Mouse (Mus musculus): Measurements from ENCODE around the gene Ankrd11. TPM values are rescaled to one million over a fixed set of nuclear protein-coding genes. Genes with fewer than 3 reads are reported as not detected.
A peak's percentile ranks its signal among the peaks of the same experiment; 100 is the strongest.

Ankrd11 gene
- polyA plus RNA-seq, 1 experiment: 67.5 TPM

DNA sequence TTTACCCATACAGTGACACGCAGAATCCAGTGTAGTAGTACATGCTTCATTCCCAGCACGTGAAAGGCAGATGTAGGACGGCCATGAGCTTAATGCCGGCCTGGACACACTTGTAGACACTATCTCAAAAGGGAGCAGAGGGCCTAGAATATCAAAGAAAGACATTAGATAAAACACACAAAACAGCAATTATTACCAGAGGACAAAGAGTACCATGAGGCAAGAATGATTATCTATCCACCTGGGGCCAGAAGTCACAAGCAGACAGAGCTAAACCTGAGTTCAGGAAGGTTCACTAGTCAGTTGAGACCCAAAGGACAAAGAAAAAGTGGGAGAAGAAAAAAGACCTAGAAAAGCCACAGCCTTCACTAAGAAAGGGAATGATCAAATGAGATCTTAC is 24.9 kb downstream of the Ankrd11 start:
- 88% methylated on average over 4 of the region's 4 CpGs for WGBS
- H3K4me3 ChIP-seq (replicated peaks; ENCODE audit: extremely low read depth, low read depth, low read length): no peak overlapping the region
- peaks cover 37% of the 10 kb centered on the region for H3K4me1 ChIP-seq (ENCODE audit: control insufficient read depth, insufficient read depth, low read length)
- TF ChIP-seq POLR2A (IDR thresholded peaks at IDR 0.05; ENCODE audit: borderline replicate concordance, extremely low read depth, low read depth, low read length) (no peak), CTCF (IDR thresholded peaks at IDR 0.05; ENCODE audit: insufficient read depth, low read length) (no peak)
- no peak for DNase-seq

DNA sequence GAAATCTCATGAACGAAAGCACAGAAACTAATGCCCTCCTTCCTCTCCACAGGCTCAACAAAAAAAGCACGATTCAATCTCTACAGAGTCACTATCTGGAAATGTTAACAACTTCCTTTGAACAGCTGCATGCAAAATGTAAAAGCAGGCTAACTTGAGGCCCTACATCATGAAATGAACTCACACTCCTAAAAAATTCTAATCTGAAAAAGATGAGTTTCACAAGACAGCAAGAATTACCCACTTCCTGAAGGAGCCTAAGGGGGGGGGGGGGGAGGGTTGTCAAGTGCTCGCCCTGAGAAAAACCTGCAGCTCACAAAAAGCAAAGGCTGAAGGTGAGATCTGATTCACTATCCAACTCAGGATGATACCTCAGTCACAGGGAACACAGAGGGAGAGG is 27.0 kb downstream of the Ankrd11 start:
- Histone ChIP-seq H3K4me3 (replicated peaks; ENCODE audit: extremely low read depth, low read depth, low read length) (no peak overlapping the region), H3K4me1 (ENCODE audit: control insufficient read depth, insufficient read depth, low read length) (peaks cover 33% of the 10 kb centered on the region)
- WGBS: 18% methylated on average over 3 of the region's 3 CpGs
- no peak for DNase-seq
- no peak for TF ChIP-seq POLR2A (IDR thresholded peaks at IDR 0.05; ENCODE audit: borderline replicate concordance, extremely low read depth, low read depth, low read length)
- no peak for TF ChIP-seq CTCF (IDR thresholded peaks at IDR 0.05; ENCODE audit: insufficient read depth, low read length)

DNA sequence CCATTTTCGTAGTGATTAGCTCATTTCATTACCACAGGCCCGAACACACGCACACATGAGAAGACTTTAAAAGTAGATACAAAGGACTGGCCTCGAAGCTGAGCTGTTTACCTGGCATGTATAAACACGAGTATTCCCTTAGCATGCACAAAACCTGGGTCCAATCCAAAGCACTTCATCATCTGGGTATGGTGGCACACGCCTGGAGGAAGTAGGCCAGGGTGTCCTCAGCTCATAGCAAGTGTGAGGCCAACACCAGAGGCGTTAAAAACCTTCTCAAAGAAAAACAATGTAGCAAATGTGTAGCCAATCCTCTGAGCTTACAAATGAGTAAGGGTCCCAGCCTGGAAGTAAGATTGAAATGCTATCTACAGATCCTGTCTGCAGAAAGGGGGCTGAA is 27.6 kb downstream of the Ankrd11 start:
- TF ChIP-seq POLR2A (IDR thresholded peaks at IDR 0.05; ENCODE audit: borderline replicate concordance, extremely low read depth, low read depth, low read length) (no peak), CTCF (IDR thresholded peaks at IDR 0.05; ENCODE audit: insufficient read depth, low read length) (no peak)
- 30% methylated on average over 7 of the region's 7 CpGs for WGBS
- Histone ChIP-seq H3K4me1 (ENCODE audit: control insufficient read depth, insufficient read depth, low read length) (peaks cover 36% of the 10 kb centered on the region), H3K4me3 (replicated peaks; ENCODE audit: extremely low read depth, low read depth, low read length) (no peak overlapping the region)
- no peak for DNase-seq

DNA sequence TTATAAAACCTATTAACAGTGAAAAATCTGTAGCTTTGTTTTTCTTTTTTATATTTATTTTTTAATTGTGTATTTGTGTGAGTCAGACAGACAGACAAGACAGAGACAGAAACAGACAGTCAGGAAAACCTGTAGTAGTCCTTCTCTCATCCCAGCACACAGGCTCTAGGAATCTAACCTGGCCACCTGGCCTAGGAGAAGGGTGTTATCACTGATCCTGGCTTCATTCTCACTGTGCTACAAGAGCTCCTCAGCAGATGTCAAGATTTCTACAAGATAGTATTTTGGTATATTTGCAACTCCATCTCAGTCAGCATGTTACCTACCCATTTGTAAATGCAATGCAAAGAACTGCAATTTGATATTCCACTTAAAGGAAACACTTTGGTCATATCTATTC is 30.8 kb downstream of the Ankrd11 start:
- TF ChIP-seq POLR2A (IDR thresholded peaks at IDR 0.05; ENCODE audit: borderline replicate concordance, extremely low read depth, low read depth, low read length): no peak
- TF ChIP-seq CTCF (IDR thresholded peaks at IDR 0.05; ENCODE audit: insufficient read depth, low read length): no peak
- H3K4me1 ChIP-seq (ENCODE audit: control insufficient read depth, insufficient read depth, low read length): peaks cover 38% of the 10 kb centered on the region
- DNase-seq: no peak
- no peak overlapping the region for H3K4me3 ChIP-seq (replicated peaks; ENCODE audit: extremely low read depth, low read depth, low read length)

- 58% methylated on average over 5 of the region's 5 CpGs for WGBS
- H3K4me1 ChIP-seq (ENCODE audit: control insufficient read depth, insufficient read depth, low read length): peaks cover 51% of the 10 kb centered on the region
- no peak overlapping the region for H3K4me3 ChIP-seq (replicated peaks; ENCODE audit: extremely low read depth, low read depth, low read length)
- TF ChIP-seq POLR2A (IDR thresholded peaks at IDR 0.05; ENCODE audit: borderline replicate concordance, extremely low read depth, low read depth, low read length) (no peak), CTCF (IDR thresholded peaks at IDR 0.05; ENCODE audit: insufficient read depth, low read length) (no peak)
- DNase-seq: no peak
Measured at GRCm38 (mm10) chr8:123005805-123006204, 36.3 kb downstream of the Ankrd11 start.

- H3K4me1 ChIP-seq (ENCODE audit: control insufficient read depth, insufficient read depth, low read length): peaks cover 51% of the 10 kb centered on the region
- H3K4me3 ChIP-seq (replicated peaks; ENCODE audit: extremely low read depth, low read depth, low read length): no peak overlapping the region
- no peak for TF ChIP-seq POLR2A (IDR thresholded peaks at IDR 0.05; ENCODE audit: borderline replicate concordance, extremely low read depth, low read depth, low read length)
- no peak for TF ChIP-seq CTCF (IDR thresholded peaks at IDR 0.05; ENCODE audit: insufficient read depth, low read length)
- no peak for DNase-seq
- WGBS: 43% methylated on average over 3 of the region's 3 CpGs
Measured at GRCm38 (mm10) chr8:123005328-123005727, 36.7 kb downstream of the Ankrd11 start.

GRCm38 (mm10) chr8:123004033-123004922 is 37.8 kb downstream of the Ankrd11 start:
- 37% methylated on average over 14 of the region's 14 CpGs for WGBS
- Histone ChIP-seq H3K4me1 (ENCODE audit: control insufficient read depth, insufficient read depth, low read length) (peaks cover 50% of the 10 kb centered on the region), H3K4me3 (replicated peaks; ENCODE audit: extremely low read depth, low read depth, low read length) (no peak overlapping the region)
- TF ChIP-seq CTCF (IDR thresholded peaks at IDR 0.05; ENCODE audit: insufficient read depth, low read length): peak; percentile 42; the same call in 1 of the 2 replicates
- TF ChIP-seq POLR2A (IDR thresholded peaks at IDR 0.05; ENCODE audit: borderline replicate concordance, extremely low read depth, low read depth, low read length): no peak
- no peak for DNase-seq

GRCm38 (mm10) chr8:123000311-123000710 is 41.8 kb downstream of the Ankrd11 start:
- Histone ChIP-seq H3K4me3 (replicated peaks; ENCODE audit: extremely low read depth, low read depth, low read length) (no peak overlapping the region), H3K4me1 (ENCODE audit: control insufficient read depth, insufficient read depth, low read length) (peaks cover 36% of the 10 kb centered on the region)
- WGBS: 13% methylated on average over 2 of the region's 2 CpGs
- TF ChIP-seq CTCF (IDR thresholded peaks at IDR 0.05; ENCODE audit: insufficient read depth, low read length) (no peak), POLR2A (IDR thresholded peaks at IDR 0.05; ENCODE audit: borderline replicate concordance, extremely low read depth, low read depth, low read length) (no peak)
- no peak for DNase-seq

- Histone ChIP-seq H3K4me3 (replicated peaks; ENCODE audit: extremely low read depth, low read depth, low read length) (no peak overlapping the region), H3K4me1 (ENCODE audit: control insufficient read depth, insufficient read depth, low read length) (peaks cover 33% of the 10 kb centered on the region)
- no peak for DNase-seq
- TF ChIP-seq POLR2A (IDR thresholded peaks at IDR 0.05; ENCODE audit: borderline replicate concordance, extremely low read depth, low read depth, low read length): no peak
- no peak for TF ChIP-seq CTCF (IDR thresholded peaks at IDR 0.05; ENCODE audit: insufficient read depth, low read length)
- 39% methylated on average over 4 of the region's 4 CpGs for WGBS
Measured at GRCm38 (mm10) chr8:122997963-122998362, 44.1 kb downstream of the Ankrd11 start.

GRCm38 (mm10) chr8:122993740-122994139 is 48.3 kb downstream of the Ankrd11 start:
- no peak for TF ChIP-seq CTCF (IDR thresholded peaks at IDR 0.05; ENCODE audit: insufficient read depth, low read length)
- TF ChIP-seq POLR2A (IDR thresholded peaks at IDR 0.05; ENCODE audit: borderline replicate concordance, extremely low read depth, low read depth, low read length): no peak
- 54% methylated on average over 5 of the region's 5 CpGs for WGBS
- H3K4me1 ChIP-seq (ENCODE audit: control insufficient read depth, insufficient read depth, low read length): peaks cover 46% of the 10 kb centered on the region
- H3K4me3 ChIP-seq (replicated peaks; ENCODE audit: extremely low read depth, low read depth, low read length): no peak overlapping the region
- DNase-seq: no peak
